Mouse (Mus musculus) adrenal gland (tissue): Measurements from ENCODE around the gene Dzank1.

Experiments used
- intact Hi-C: fragments of 180-260 bp; cut with DNase I; formaldehyde crosslinking; loops from one replicate; pipeline ENCODE4 v1.15.1; 2025

Gene Dzank1

DNA sequence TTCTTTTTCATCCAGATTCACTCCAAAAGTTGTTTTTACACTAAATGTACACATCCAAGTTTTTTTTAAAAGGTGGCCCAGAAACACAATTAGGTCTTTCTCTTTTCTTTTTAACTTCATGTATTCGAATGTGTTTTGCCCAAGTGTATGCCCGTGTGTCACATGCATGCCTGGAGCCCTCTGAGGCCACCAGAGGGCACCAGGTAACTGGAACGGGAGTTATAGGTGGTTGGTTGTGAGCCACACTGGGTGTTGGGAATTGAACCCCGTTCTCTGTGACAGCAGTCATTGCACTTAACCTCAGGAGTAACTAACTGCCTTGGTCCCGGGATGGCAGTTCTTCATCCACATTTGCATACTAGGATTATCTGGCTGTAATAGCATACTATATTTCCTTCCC, 60.0 kb downstream of the Dzank1 start:
- intact Hi-C loops: no loop called here

DNA sequence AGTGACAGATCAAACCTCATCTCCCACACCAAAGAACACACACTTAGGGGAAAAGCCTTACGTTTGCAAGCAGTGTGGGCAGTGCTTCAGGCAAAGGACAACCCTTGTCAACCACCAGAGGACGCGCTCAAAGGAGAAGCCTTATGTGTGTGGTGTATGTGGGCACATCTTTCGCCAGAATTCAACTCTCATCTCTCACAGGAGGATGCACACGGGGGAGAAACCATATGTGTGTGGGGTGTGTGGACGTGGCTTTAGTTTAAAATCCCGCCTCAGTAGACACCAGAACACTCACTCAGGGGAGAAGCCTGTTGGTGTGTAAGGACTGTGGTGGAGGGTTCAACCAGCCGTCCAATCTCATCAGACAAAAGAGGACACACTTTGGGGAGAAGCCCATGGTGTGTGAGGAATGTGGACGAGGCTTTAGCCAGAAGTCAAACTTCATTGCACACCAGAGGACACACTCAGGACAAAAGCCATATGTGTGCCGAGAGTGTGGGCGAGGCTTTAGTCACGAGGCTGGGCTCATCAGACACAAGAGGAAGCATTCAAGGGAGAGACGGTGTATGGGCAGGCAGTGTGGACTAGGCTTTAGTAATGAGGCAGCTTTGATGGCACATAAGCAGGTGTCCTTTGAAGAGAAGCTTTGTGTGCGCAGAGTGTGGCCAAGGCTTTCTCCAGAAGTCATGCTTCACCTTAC, 61.2 kb downstream of the Dzank1 start:
- intact Hi-C loops: no loop called here

GRCm38 (mm10) chr2:144464799-144465760, 62.1 kb downstream of the Dzank1 start:
- intact Hi-C loops: no loop called here

GRCm38 (mm10) chr2:144464182-144464581, 63.0 kb downstream of the Dzank1 start:
- intact Hi-C loops: no loop called here

- intact Hi-C loops: loop anchor here (10.0 kb wide), 1 partner anchor 154 kb away; no protein-coding TSS in a partner anchor
Observed at GRCm38 (mm10) chr2:144458975-144459754, 68.0 kb downstream of the Dzank1 start.

GRCm38 (mm10) chr2:144458355-144458754, 68.9 kb downstream of the Dzank1 start:
- intact Hi-C loops: loop anchor here (10.0 kb wide), 1 partner anchor 154 kb away; no protein-coding TSS in a partner anchor

- intact Hi-C loops: loop anchor here (2.0 to 10.0 kb wide), 3 partner anchors 100 to 616 kb away; no protein-coding TSS in a partner anchor
Observed at GRCm38 (mm10) chr2:144452364-144453008, 74.7 kb downstream of the Dzank1 start.

- intact Hi-C loops: loop anchor here (5.0 to 10.0 kb wide), 2 partner anchors 98 to 146 kb away; no protein-coding TSS in a partner anchor
Observed at GRCm38 (mm10) chr2:144450378-144450777, 76.8 kb downstream of the Dzank1 start.

- intact Hi-C loops: no loop called here
Observed at GRCm38 (mm10) chr2:144446360-144446999, 80.7 kb downstream of the Dzank1 start.

DNA sequence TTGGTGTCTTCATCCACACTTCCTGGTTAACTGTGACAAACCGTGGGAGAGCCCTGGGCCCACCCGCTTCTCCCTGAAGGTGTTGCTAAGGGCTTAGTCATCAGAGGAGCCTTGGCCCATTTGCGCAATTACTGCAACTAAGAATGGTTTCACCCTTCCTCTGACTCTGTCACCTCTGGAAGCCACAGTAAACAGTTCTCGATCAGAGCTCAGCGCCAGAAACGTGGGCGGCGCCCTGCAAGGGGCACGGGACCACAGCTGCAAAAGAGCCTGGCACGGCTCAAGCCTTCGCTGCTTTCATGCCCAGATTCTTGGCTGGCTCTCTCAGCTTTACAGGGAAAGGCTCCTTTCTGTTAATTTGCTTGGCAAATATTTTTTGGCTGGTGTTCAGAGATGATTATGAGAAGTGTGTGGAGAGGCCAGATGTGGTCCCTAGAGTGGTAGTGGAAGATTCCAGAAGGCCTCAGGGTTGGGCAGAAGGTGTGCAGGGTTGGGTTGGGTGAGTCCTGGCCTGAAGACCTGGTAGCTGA, 85.8 kb downstream of the Dzank1 start:
- intact Hi-C loops: no loop called here

DNA sequence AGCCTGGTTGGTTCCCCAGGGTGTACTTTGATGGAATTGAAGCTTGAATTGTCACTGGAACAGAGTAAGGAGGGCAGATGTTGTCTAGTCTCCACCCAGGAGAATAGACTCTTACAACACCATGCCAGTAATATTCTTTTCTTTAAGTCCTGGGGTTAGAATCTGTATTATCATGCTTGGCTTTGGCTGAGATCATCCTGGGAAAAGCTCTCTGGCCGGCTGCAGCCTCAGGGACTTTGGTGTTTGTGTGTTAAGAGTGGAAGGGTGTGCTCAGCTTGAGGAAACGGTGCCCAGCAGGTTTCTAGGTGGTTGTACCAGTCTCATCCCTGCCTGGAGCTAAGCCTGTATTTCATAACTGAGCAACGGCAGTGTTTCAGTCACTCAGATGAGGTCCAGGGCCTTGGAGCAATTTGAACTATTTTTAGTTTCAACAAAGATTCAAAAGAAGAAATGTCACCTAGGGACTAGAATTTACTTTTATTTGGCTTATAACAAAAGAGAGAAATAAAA, 88.0 kb downstream of the Dzank1 start:
- intact Hi-C loops: no loop called here

- intact Hi-C loops: no loop called here
Observed at GRCm38 (mm10) chr2:144438424-144438823, 88.8 kb downstream of the Dzank1 start.

DNA sequence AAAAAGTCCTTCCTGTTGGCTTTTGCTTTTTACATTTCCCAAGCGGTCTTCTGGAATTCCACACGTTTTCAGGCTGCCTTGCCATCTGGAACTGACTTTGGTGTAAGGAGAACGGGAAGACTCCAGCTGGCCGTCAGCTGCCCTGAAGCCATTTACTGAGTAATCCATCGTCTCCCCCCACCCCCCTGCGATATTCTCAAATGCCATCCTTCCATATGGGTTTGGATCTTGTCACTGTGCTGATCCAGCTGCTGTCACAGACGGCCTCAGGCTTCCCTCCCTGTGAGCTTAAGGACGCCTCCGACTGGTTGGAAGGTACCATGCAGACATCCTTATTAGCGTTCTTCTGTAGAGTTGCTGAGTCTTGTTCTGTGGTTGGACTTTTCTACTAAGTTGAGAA, 91.5 kb downstream of the Dzank1 start:
- intact Hi-C loops: no loop called here

GRCm38 (mm10) chr2:144431286-144431825, 95.9 kb downstream of the Dzank1 start:
- intact Hi-C loops: no loop called here

DNA sequence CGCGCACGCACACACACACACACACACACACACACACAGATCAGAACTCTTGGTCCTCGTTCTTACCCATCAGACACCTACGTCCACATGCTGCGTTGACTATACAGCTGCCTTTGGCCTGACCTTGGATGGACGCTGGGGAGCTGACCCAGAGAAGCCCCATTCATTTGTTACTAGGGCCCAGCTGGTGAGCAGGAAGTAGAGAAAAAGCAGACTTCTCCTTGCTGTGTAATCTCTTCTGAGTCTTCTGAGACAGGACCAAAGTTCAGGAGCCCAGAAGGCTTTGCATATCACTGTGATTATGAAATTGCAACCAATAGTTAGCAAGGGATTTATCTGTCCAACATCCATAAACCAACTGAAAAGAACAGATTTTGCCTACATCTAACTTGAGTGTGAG, 98.0 kb downstream of the Dzank1 start:
- intact Hi-C loops: no loop called here

- intact Hi-C loops: no loop called here
Observed at GRCm38 (mm10) chr2:144428659-144429058, 98.6 kb downstream of the Dzank1 start.

DNA sequence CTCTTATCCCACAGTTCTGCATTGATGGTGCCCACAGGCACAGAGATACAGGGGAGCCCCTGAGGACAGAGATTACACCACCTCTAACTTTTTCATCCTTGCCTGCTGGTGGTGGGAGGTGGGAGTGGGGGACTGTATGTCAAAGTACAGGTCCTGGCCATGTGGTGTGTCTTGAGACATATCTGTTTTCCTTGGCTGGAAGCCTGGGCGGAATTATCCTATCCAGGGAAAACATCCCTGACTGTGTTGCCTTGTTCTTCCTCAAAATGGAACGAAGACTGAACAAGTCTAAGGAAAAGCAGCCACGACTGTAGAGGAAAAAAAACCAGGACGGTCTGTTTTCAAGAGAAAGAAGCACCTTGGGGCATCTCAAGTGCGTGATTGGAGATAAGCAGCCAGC, 99.4 kb downstream of the Dzank1 start:
- intact Hi-C loops: no loop called here

GRCm38 (mm10) chr2:144425761-144426160, 101.5 kb downstream of the Dzank1 start:
- intact Hi-C loops: no loop called here

GRCm38 (mm10) chr2:144422094-144422675, 105.0 kb downstream of the Dzank1 start:
- intact Hi-C loops: no loop called here
